Mouse (Mus musculus) heart, adult 2 months (tissue): ENCODE results near the gene Sun5. TPM values are rescaled to one million over a fixed set of nuclear protein-coding genes. Genes with fewer than 3 reads are reported as not detected.

Experiments used
- DNase-seq, 2 experiments: peaks; one replicate each; pipeline ENCODE4 v3.0.0; 2021
- H3K27ac ChIP-seq: fragments of 200-600 bp; 2 replicates; pipeline ENCODE4 v1.8.1; 2022
- H3K27me3 ChIP-seq: fragments of 200-500 bp; 2 replicates; pipeline ENCODE4 v1.6.1; 2012; ENCODE audit warnings: mild to moderate bottlenecking, low read length, inconsistent platforms, mixed read lengths; ENCODE audit not compliant: control insufficient read depth, insufficient read depth
- H3K36me3 ChIP-seq: fragments of 200-500 bp; 2 replicates; pipeline ENCODE4 v1.6.1; 2012; ENCODE audit warnings: low read length, inconsistent platforms; ENCODE audit not compliant: control insufficient read depth, insufficient read depth
- H3K4me1 ChIP-seq: fragments of 200-500 bp; 2 replicates; pipeline ENCODE4 v1.6.1; 2011; ENCODE audit warnings: low read length; ENCODE audit not compliant: control insufficient read depth, insufficient read depth
- H3K4me3 ChIP-seq: fragments of 200-600 bp; 2 replicates; pipeline ENCODE4 v1.8.1; 2022
- H3K79me2 ChIP-seq: fragments of 200-500 bp; replicated peaks from 2 replicates; pipeline ENCODE4 v1.6.1; 2012; ENCODE audit warnings: mild to moderate bottlenecking, inconsistent platforms, low read length, moderate library complexity, mixed read lengths; ENCODE audit not compliant: control insufficient read depth, insufficient read depth
- H3K9ac ChIP-seq: fragments of 200-500 bp; 2 replicates; pipeline ENCODE4 v1.6.1; 2012; ENCODE audit warnings: low read depth, mild to moderate bottlenecking, control low read depth, inconsistent platforms, low read length, mixed read lengths
- CTCF ChIP-seq: fragments of 200-600 bp; IDR thresholded peaks from 2 replicates; pipeline ENCODE4 v1.8.1; 2022; ENCODE audit warnings: antibody characterized with exemption, mild to moderate bottlenecking, moderate library complexity
- EP300 ChIP-seq: fragments of 200-500 bp; IDR thresholded peaks from 2 replicates; pipeline ENCODE4 v1.6.1; 2011; ENCODE audit warnings: low read depth, low read length, control low read depth; ENCODE audit not compliant: insufficient read depth
- POLR2A ChIP-seq: fragments of 200-500 bp; IDR thresholded peaks from 2 replicates; pipeline ENCODE4 v1.6.1; 2011; ENCODE audit warnings: mild to moderate bottlenecking, low read depth, low read length, control low read depth; ENCODE audit not compliant: insufficient read depth
- WGBS: fragments of 180-500 bp; shearing (Covaris S2); methylation state at CpG from one replicate; pipeline ENCODE4 v1.1.7; 2018; 5-methylcytosine and 5-hydroxymethylcytosine counted together
- intact Hi-C: fragments of 180-260 bp; cut with DNase I; formaldehyde crosslinking; loops from one replicate; pipeline ENCODE4 v1.15.1; 2025
- polyA plus RNA-seq: library from polyadenylated mRNA; depleted of rRNA; stranded (reverse); fragments of >200 nt; gene quantifications from 2 replicates; pipeline ENCODE4 v1.2.3, GENCODE M21; 2012
- total RNA-seq, 2 experiments: library from RNA; stranded (reverse); gene quantifications; 2 replicates each; pipeline ENCODE4 v1.2.3; 2021

Gene Sun5
- total and polyA plus RNA-seq, 3 experiments = not detected

GRCm38 (mm10) chr2:153874745-153875144 lies 3.9 kb upstream of the Sun5 start, which contains the start of gene Bpifb2:
Bpifb2 (plus strand) TSS chr2:153875045.
- intact Hi-C loops = no loop called here

GRCm38 (mm10) chr2:153861960-153862359 lies 8.9 kb downstream of the Sun5 start:
- intact Hi-C loops = no loop called here
- Histone ChIP-seq H3K27ac (no peak overlapping the region), H3K79me2 (no peaks in the 10 kb centered on the region), H3K9ac (no peak overlapping the region), H3K27me3 (no peaks in the 10 kb centered on the region), H3K36me3 (no peaks in the 10 kb centered on the region), H3K4me3 (no peak overlapping the region), H3K4me1 (no peaks in the 10 kb centered on the region)
- no peak for TF ChIP-seq EP300
- no peak for TF ChIP-seq POLR2A
- no peak for TF ChIP-seq CTCF
- 71% methylated on average over 3 of the region's 3 CpGs for WGBS
- no peak for DNase-seq

More at GRCm38 (mm10) chr2:153874745-153875144, 3.9 kb upstream of the Sun5 start, which contains the start of gene Bpifb2:
- TF ChIP-seq EP300 (no peak), POLR2A (no peak), CTCF (no peak)
- WGBS = 62% methylated on average over 9 of the region's 9 CpGs
- Histone ChIP-seq H3K27me3 (no peaks in the 10 kb centered on the region), H3K36me3 (no peaks in the 10 kb centered on the region), H3K4me1 (no peaks in the 10 kb centered on the region), H3K4me3 (no peak within 1 kb of the TSS), H3K79me2 (no peaks in the 10 kb centered on the region), H3K27ac (no peak within 1 kb of the TSS), H3K9ac (no peak within 1 kb of the TSS)
- DNase-seq = no peak

GRCm38 (mm10) chr2:153860715-153861114 lies 10.2 kb downstream of the Sun5 start:
- H3K27me3 ChIP-seq = no peaks in the 10 kb centered on the region
- H3K27ac ChIP-seq = no peak overlapping the region
- 28% methylated on average over 3 of the region's 3 CpGs for WGBS
- H3K4me1 ChIP-seq = no peaks in the 10 kb centered on the region
- no peak overlapping the region for H3K9ac ChIP-seq
- no peak for TF ChIP-seq POLR2A
- no peak for TF ChIP-seq CTCF
- no peak for TF ChIP-seq EP300
- H3K36me3 ChIP-seq = no peaks in the 10 kb centered on the region
- no peaks in the 10 kb centered on the region for H3K79me2 ChIP-seq
- no peak for DNase-seq
- no peak overlapping the region for H3K4me3 ChIP-seq
- intact Hi-C loops = no loop called here

- DNase-seq = no peak
- Histone ChIP-seq H3K36me3 (no peaks in the 10 kb centered on the region), H3K27me3 (no peaks in the 10 kb centered on the region), H3K9ac (no peak overlapping the region), H3K4me3 (no peak overlapping the region), H3K27ac (no peak overlapping the region), H3K79me2 (no peaks in the 10 kb centered on the region), H3K4me1 (no peaks in the 10 kb centered on the region)
- intact Hi-C loops = no loop called here
- WGBS = 72% methylated on average over 11 of the region's 11 CpGs
- TF ChIP-seq EP300 = no peak
- TF ChIP-seq CTCF = no peak
- no peak for TF ChIP-seq POLR2A
These were observed 10.6 kb downstream of the Sun5 start for GRCm38 (mm10) chr2:153860315-153860714.

GRCm38 (mm10) chr2:153859581-153859980 lies 11.3 kb downstream of the Sun5 start:
- no peaks in the 10 kb centered on the region for H3K27me3 ChIP-seq
- TF ChIP-seq EP300 (no peak), CTCF (no peak), POLR2A (no peak)
- no peak overlapping the region for H3K4me3 ChIP-seq
- H3K36me3 ChIP-seq = no peaks in the 10 kb centered on the region
- H3K9ac ChIP-seq = no peak overlapping the region
- no peaks in the 10 kb centered on the region for H3K79me2 ChIP-seq
- intact Hi-C loops = no loop called here
- H3K4me1 ChIP-seq = no peaks in the 10 kb centered on the region
- H3K27ac ChIP-seq = no peak overlapping the region
- 71% methylated on average over 2 of the region's 2 CpGs for WGBS
- DNase-seq = no peak

GRCm38 (mm10) chr2:153853544-153853943 lies 17.3 kb downstream of the Sun5 start:
- WGBS = 13% methylated on average over 5 of the region's 5 CpGs
- Histone ChIP-seq H3K79me2 (no peaks in the 10 kb centered on the region), H3K4me1 (no peaks in the 10 kb centered on the region), H3K27ac (no peak overlapping the region), H3K27me3 (no peaks in the 10 kb centered on the region), H3K9ac (no peak overlapping the region), H3K36me3 (no peaks in the 10 kb centered on the region), H3K4me3 (no peak overlapping the region)
- intact Hi-C loops = no loop called here
- no peak for DNase-seq
- TF ChIP-seq EP300 = no peak
- no peak for TF ChIP-seq CTCF
- no peak for TF ChIP-seq POLR2A
